Mouse (Mus musculus) T-helper 17 cell (primary cell): Measurements from ENCODE around the gene Neurl1a.

Experiments
- in situ Hi-C, 2 experiments: fragments of 300-600 bp; cut with MboI, MseI; formaldehyde crosslinking; loops; 1 replicate in 1 of 2; 2 replicates in 1 of 2; pipeline ENCODE4 v1.15.1; 2025; ENCODE audit warnings: high pct_unique_total_duplicates in 2 of 2

The Neurl1a gene

GRCm38 (mm10) chr19:47178431-47179271, at the start of gene Neurl1a:
Gene Neurl1a, plus strand, starts transcription at chr19:47178820.
- in situ Hi-C loops, result no loop called here

- in situ Hi-C loops, result no loop called here
Observed at GRCm38 (mm10) chr19:47128835-47129234, 49.8 kb upstream of the Neurl1a start.

- in situ Hi-C loops, result no loop called here
Observed at GRCm38 (mm10) chr19:47130551-47131125, 48.0 kb upstream of the Neurl1a start.

- in situ Hi-C loops, result no loop called here
Observed at GRCm38 (mm10) chr19:47133161-47133560, 45.5 kb upstream of the Neurl1a start.

- in situ Hi-C loops, result no loop called here
Observed at GRCm38 (mm10) chr19:47135568-47135967, 43.1 kb upstream of the Neurl1a start.

GRCm38 (mm10) chr19:47136170-47136569, 42.5 kb upstream of the Neurl1a start:
- in situ Hi-C loops, result no loop called here

- in situ Hi-C loops, result no loop called here
Observed at GRCm38 (mm10) chr19:47137051-47137581, 41.5 kb upstream of the Neurl1a start.

GRCm38 (mm10) chr19:47137771-47138421, 40.7 kb upstream of the Neurl1a start, which contains the start of gene Calhm2:
Gene Calhm2, minus strand, starts transcription at chr19:47138294.
- in situ Hi-C loops, result no loop called here

- in situ Hi-C loops, result loop anchor here in 1 of 2 experiments (10.0 kb wide), 1 partner anchor 1145 kb away; the partner anchor contains the start of gene Armh3
Observed at GRCm38 (mm10) chr19:47139611-47140010, 39.0 kb upstream of the Neurl1a start.

- in situ Hi-C loops, result loop anchor here in 1 of 2 experiments (10.0 kb wide), 1 partner anchor 1148 kb away; the partner anchor contains the start of gene Armh3
Observed at GRCm38 (mm10) chr19:47142438-47142837, 36.2 kb upstream of the Neurl1a start.

- in situ Hi-C loops, result loop anchor here in 1 of 2 experiments (10.0 kb wide), 1 partner anchor 1149 kb away; the partner anchor contains the start of gene Armh3
Observed at GRCm38 (mm10) chr19:47144154-47144553, 34.5 kb upstream of the Neurl1a start, which contains the start of gene Calhm1. Gene Calhm1, minus strand, starts transcription at chr19:47144254.

- in situ Hi-C loops, result loop anchor here in 1 of 2 experiments (10.0 kb wide), 1 partner anchor 1154 kb away; the partner anchor contains the start of gene Armh3
Observed at GRCm38 (mm10) chr19:47148267-47148847, 30.3 kb upstream of the Neurl1a start.

- in situ Hi-C loops, result loop anchor here in 1 of 2 experiments (10.0 kb wide), 1 partner anchor 1155 kb away; the partner anchor contains the start of gene Armh3
Observed at GRCm38 (mm10) chr19:47149854-47150253, 28.8 kb upstream of the Neurl1a start.

GRCm38 (mm10) chr19:47151332-47152061, 27.1 kb upstream of the Neurl1a start:
- in situ Hi-C loops, result no loop called here

- in situ Hi-C loops, result no loop called here
Observed at GRCm38 (mm10) chr19:47152062-47152369, 26.6 kb upstream of the Neurl1a start.

- in situ Hi-C loops, result no loop called here
Observed at GRCm38 (mm10) chr19:47153767-47154166, 24.9 kb upstream of the Neurl1a start.

GRCm38 (mm10) chr19:47157664-47158063, 21.0 kb upstream of the Neurl1a start, which contains the start of gene Calhm3:
Gene Calhm3, minus strand, starts transcription at chr19:47157764.
- in situ Hi-C loops, result no loop called here

- in situ Hi-C loops, result no loop called here
Observed at GRCm38 (mm10) chr19:47161669-47162068, 17.0 kb upstream of the Neurl1a start.

GRCm38 (mm10) chr19:47163176-47163744, 15.4 kb upstream of the Neurl1a start:
- in situ Hi-C loops, result no loop called here

- in situ Hi-C loops, result loop anchor here (5.0 kb wide), 1 partner anchor 44 kb away; no protein-coding TSS in a partner anchor
Observed at GRCm38 (mm10) chr19:47166758-47167157, 11.9 kb upstream of the Neurl1a start.
